Mouse (Mus musculus): Measurements from ENCODE around the gene Dock8. TPM values are rescaled to one million over a fixed set of nuclear protein-coding genes. Genes with fewer than 3 reads are reported as not detected.

Dock8 gene
- total and polyA plus RNA-seq, 3 experiments: 9.8 to 37.5 (median 22.4) TPM

DNA sequence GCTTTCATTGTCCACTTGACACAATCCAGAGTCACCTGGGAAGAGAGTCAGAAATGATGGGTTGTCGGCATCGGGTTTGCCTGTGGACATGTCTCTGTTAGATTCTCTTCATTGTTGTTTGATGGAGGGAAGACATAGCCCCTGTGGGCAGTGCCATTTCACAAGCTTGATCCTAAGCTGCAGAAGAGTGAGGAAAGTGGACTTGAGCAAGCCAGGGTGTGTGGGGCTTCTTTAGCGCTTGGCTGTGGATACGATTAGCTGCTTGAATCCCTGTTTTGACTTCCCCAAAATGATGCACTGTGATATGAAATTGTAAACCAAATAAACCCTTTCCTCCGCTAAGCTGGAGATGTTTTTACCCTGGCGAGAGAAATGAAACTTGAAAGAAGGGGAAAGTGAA lies 2.7 kb downstream of the Dock8 start:
- H3K9me3 ChIP-seq (replicated peaks; ENCODE audit: low read length): no peaks in the 10 kb centered on the region
- peaks cover 30% of the 10 kb centered on the region for H3K27me3 ChIP-seq (replicated peaks)
- H3K4me1 ChIP-seq (ENCODE audit: control insufficient read depth in 1 of 2, insufficient read depth in 2 of 2): peaks cover 11 to 58% of the 10 kb centered on the region in 2 experiments
- H3K36me3 ChIP-seq (replicated peaks in 1 of 2; ENCODE audit: control insufficient read depth in 1 of 2, insufficient read depth in 1 of 2, low read length in 1 of 2): no peaks in the 10 kb centered on the region
- no peak overlapping the region; the same call in 1 of the 2 replicates for H3K9ac ChIP-seq (ENCODE audit: insufficient read depth, low read depth)
- peak overlapping the region; percentile 41 for H3K4me2 ChIP-seq (ENCODE audit: insufficient read depth, low read depth, poor library complexity, severe bottlenecking)
- dilution Hi-C loops (cut with MboI; ENCODE audit: extremely low pct_ligation_motif_present, extremely low pct_unique_long_range_greater_than_20kb, low sequenced_read_pairs): no loop called here
- in situ Hi-C loops (cut with MboI; ENCODE audit: low pct_ligation_motif_present, low pct_unique_long_range_greater_than_20kb, low sequenced_read_pairs): no loop called here
- peak overlapping the region in 1 of 3 experiments; percentile 2 for H3K4me3 ChIP-seq (replicated peaks in 1 of 3; ENCODE audit: low read depth in 2 of 3, low read length in 2 of 3, poor library complexity in 1 of 3)
- H3K79me2 ChIP-seq (replicated peaks; ENCODE audit: control insufficient read depth, extremely low read depth, insufficient read depth, poor library complexity, severe bottlenecking): no peaks in the 10 kb centered on the region
- H3K27ac ChIP-seq (ENCODE audit: insufficient read depth, low read depth): no peak overlapping the region
- no peak for DNase-seq (ENCODE audit: extremely low read depth)
- TF ChIP-seq JUND (conservative IDR thresholded peaks at IDR 0.05; ENCODE audit: low read depth, low read length) (no peak), SIN3A (IDR thresholded peaks at IDR 0.05; ENCODE audit: low read length) (peak; percentile 41; the same call in 1 of the 2 replicates)

DNA sequence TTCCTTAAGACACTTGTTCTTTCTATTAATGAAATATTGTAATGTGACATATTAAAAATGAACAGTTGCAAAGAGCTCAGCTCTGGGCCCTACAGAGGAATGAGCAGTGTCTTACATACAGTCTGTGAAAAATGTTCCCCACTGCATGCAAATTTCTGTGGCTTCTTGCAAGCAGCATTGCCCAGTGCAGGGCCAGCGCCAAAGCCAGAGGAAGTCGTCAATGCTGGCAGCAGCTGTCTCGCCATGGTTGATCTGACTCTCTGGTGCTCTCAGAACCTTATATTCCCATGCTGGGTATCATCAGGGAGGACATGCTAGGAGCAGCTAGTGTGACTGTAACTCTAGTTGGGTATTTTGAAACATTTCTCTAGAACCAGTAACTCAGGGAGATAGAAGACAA lies 3.5 kb downstream of the Dock8 start:
- Histone ChIP-seq H3K4me3 (replicated peaks in 1 of 3; ENCODE audit: low read depth in 2 of 3, low read length in 2 of 3, poor library complexity in 1 of 3) (no peak overlapping the region), H3K9me3 (replicated peaks; ENCODE audit: low read length) (no peaks in the 10 kb centered on the region), H3K36me3 (replicated peaks in 1 of 2; ENCODE audit: control insufficient read depth in 1 of 2, insufficient read depth in 1 of 2, low read length in 1 of 2) (no peaks in the 10 kb centered on the region), H3K79me2 (replicated peaks; ENCODE audit: control insufficient read depth, extremely low read depth, insufficient read depth, poor library complexity, severe bottlenecking) (no peaks in the 10 kb centered on the region), H3K4me2 (ENCODE audit: insufficient read depth, low read depth, poor library complexity, severe bottlenecking) (peak overlapping the region; percentile 41), H3K4me1 (ENCODE audit: control insufficient read depth in 1 of 2, insufficient read depth in 2 of 2) (peaks cover 11 to 65% of the 10 kb centered on the region in 2 experiments), H3K27me3 (replicated peaks) (peaks cover 25% of the 10 kb centered on the region), H3K27ac (ENCODE audit: insufficient read depth, low read depth) (no peak overlapping the region), H3K9ac (ENCODE audit: insufficient read depth, low read depth) (0 out of 2 replicates have a peak overlapping the region, but pooled peaks have one; percentile 12)
- TF ChIP-seq CHD2 (IDR thresholded peaks at IDR 0.05; ENCODE audit: low read length) (no peak), CHD1 (IDR thresholded peaks at IDR 0.05; ENCODE audit: low read depth, low read length) (no peak), JUN (IDR thresholded peaks at IDR 0.05; ENCODE audit: insufficient read depth, low read depth, low read length) (no peak), BHLHE40 (IDR thresholded peaks at IDR 0.05; ENCODE audit: low read depth, low read length) (0 out of 2 replicates have a peak, but pooled peaks have one; percentile 45), EP300 (IDR thresholded peaks at IDR 0.05; ENCODE audit: low read length) (peak; percentile 42), ETS1 (conservative IDR thresholded peaks at IDR 0.05; ENCODE audit: low read depth, low read length) (peak; percentile 55; the same call in 1 of the 2 replicates), TCF12 (IDR thresholded peaks at IDR 0.05; ENCODE audit: low read depth, low read length) (peak; percentile 62), POLR2A (IDR thresholded peaks at IDR 0.05; ENCODE audit: low read depth, low read length) (peak; percentile 32; the same call in 1 of the 2 replicates), MAZ (IDR thresholded peaks at IDR 0.05; ENCODE audit: low read depth, low read length) (no peak), POLR2AphosphoS2 (IDR thresholded peaks at IDR 0.05; ENCODE audit: low read depth, low read length) (no peak), MEF2A (IDR thresholded peaks at IDR 0.05; ENCODE audit: borderline replicate concordance, low read depth, low read length) (0 out of 2 replicates have a peak, but pooled peaks have one; percentile 28)
- in situ Hi-C loops (cut with MboI; ENCODE audit: low pct_ligation_motif_present, low pct_unique_long_range_greater_than_20kb, low sequenced_read_pairs) (no loop called here), dilution Hi-C loops (cut with MboI; ENCODE audit: extremely low pct_ligation_motif_present, extremely low pct_unique_long_range_greater_than_20kb, low sequenced_read_pairs) (no loop called here)
- DNase-seq (ENCODE audit: extremely low read depth): peak; percentile 77

DNA sequence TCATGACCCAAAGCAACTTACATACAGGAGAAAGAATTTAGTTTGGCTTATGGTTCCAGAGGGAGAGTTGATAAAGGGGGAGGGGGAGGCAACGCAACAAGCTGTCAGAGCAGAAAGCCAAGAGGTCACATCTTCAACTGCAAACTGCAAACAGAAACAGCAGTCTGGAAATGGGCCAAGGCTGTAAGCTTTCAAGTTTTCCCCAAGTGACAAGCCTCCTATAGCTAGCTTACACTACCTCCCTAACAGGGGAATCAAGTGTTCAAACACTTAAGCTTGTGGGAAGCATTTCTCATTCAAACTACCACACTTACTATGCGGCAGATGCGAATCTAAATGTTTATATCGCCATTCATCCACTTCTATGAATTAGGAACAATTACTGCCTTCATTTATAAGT lies 4.5 kb downstream of the Dock8 start:
- no peaks in the 10 kb centered on the region for H3K9me3 ChIP-seq (replicated peaks; ENCODE audit: low read length)
- H3K4me1 ChIP-seq (ENCODE audit: control insufficient read depth in 1 of 2, insufficient read depth in 2 of 2): peaks cover 11 to 74% of the 10 kb centered on the region in 2 experiments
- no peaks in the 10 kb centered on the region for H3K79me2 ChIP-seq (replicated peaks; ENCODE audit: control insufficient read depth, extremely low read depth, insufficient read depth, poor library complexity, severe bottlenecking)
- no peak overlapping the region for H3K9ac ChIP-seq (ENCODE audit: insufficient read depth, low read depth)
- H3K4me2 ChIP-seq (ENCODE audit: insufficient read depth, low read depth, poor library complexity, severe bottlenecking): no peak overlapping the region
- in situ Hi-C loops (cut with MboI; ENCODE audit: low pct_ligation_motif_present, low pct_unique_long_range_greater_than_20kb, low sequenced_read_pairs): no loop called here
- no peak for DNase-seq (ENCODE audit: extremely low read depth)
- no peaks in the 10 kb centered on the region for H3K36me3 ChIP-seq (replicated peaks in 1 of 2; ENCODE audit: control insufficient read depth in 1 of 2, insufficient read depth in 1 of 2, low read length in 1 of 2)
- H3K4me3 ChIP-seq (replicated peaks in 1 of 3; ENCODE audit: low read depth in 2 of 3, low read length in 2 of 3, poor library complexity in 1 of 3): no peak overlapping the region
- dilution Hi-C loops (cut with MboI; ENCODE audit: extremely low pct_ligation_motif_present, extremely low pct_unique_long_range_greater_than_20kb, low sequenced_read_pairs): no loop called here
- TF ChIP-seq POLR2AphosphoS2 (IDR thresholded peaks at IDR 0.05; ENCODE audit: low read depth, low read length) (no peak), ZNF384 (IDR thresholded peaks at IDR 0.05; ENCODE audit: low read depth, low read length) (no peak), SMC3 (IDR thresholded peaks at IDR 0.05; ENCODE audit: low read depth, low read length) (no peak), MAX (IDR thresholded peaks at IDR 0.05; ENCODE audit: low read length) (no peak), MXI1 (IDR thresholded peaks at IDR 0.05; ENCODE audit: low read depth, low read length) (no peak), ETS1 (conservative IDR thresholded peaks at IDR 0.05; ENCODE audit: low read depth, low read length) (no peak)
- H3K27ac ChIP-seq (ENCODE audit: insufficient read depth, low read depth): no peak overlapping the region
- peaks cover 16% of the 10 kb centered on the region for H3K27me3 ChIP-seq (replicated peaks)
